25 mouse cellular contexts compared by ENCODE assay signal in genomic region chr4:152935484-152935883, GRCm38 (mm10).
A peak's percentile ranks its signal among the peaks of the same experiment; 100 is the strongest.
DNase-seq lines count a peak whose midpoint lies in the region; ATAC-seq and TF ChIP-seq lines count a peak whose summit lies in the region.
"Had no signal": no experiment of that assay in that cellular context is flagged by ENCODE, and none has a peak within 500 bp of the region (broad histone marks: within the 10 kb centered on the region; RNA-seq: fewer than 3 reads in every experiment).

No protein-coding gene starts in this region.

- no peaks in the 10 kb centered on the region for H3K9me3 ChIP-seq in heart, embryonic 11.5 days (replicated peaks; ENCODE audit: control insufficient read depth, low read length)
- no peaks in the 10 kb centered on the region for H3K9me3 ChIP-seq in intestine, embryonic 16.5 days (ENCODE audit: control insufficient read depth, low read length)
- H3K9me3 ChIP-seq in intestine, embryonic 15.5 days = no peaks in the 10 kb centered on the region
- no peaks in the 10 kb centered on the region; the same call in 1 of the 2 replicates for H3K9me3 ChIP-seq in liver, embryonic 14.5 days (ENCODE audit: control insufficient read depth, low read length)
- H3K9me3 ChIP-seq in liver, embryonic 11.5 days (ENCODE audit: control insufficient read depth, low read length) = no peaks in the 10 kb centered on the region
- H3K9me3 ChIP-seq in liver, embryonic 16.5 days (replicated peaks; ENCODE audit: control insufficient read depth, low read length) = peaks cover under 1% of the 10 kb centered on the region; the same call in 1 of the 2 replicates
- H3K9me3 ChIP-seq: embryonic facial prominence, embryonic 12.5 days; forebrain, embryonic 13.5 days had no signal

- ATAC-seq in heart, embryonic 11.5 days (replicated peaks; ENCODE audit: insufficient number of reproducible peaks, low FRiP score, low TSS enrichment) = peak; percentile 29; the same call in 1 of the 2 replicates
- peak; percentile 55; the same call in 1 of the 2 replicates for ATAC-seq in intestine, embryonic 16.5 days
- ATAC-seq in intestine, embryonic 15.5 days = no peak
- ATAC-seq in liver, embryonic 14.5 days (ENCODE audit: insufficient read depth) = 0 out of 2 replicates have a peak, but pooled peaks have one; percentile 39
- ATAC-seq in liver, embryonic 11.5 days (replicated peaks; ENCODE audit: low FRiP score) = no peak
- ATAC-seq in liver, embryonic 16.5 days (ENCODE audit: low read depth) = peak; percentile 64; the same call in 1 of the 2 replicates
- ATAC-seq: activated CD4-positive, CD25-positive, alpha-beta regulatory T cell, adult 4 months; CD4-positive, CD25-positive, alpha-beta regulatory T cell, adult 4 months; forebrain, embryonic 13.5 days; Patski had no signal

- no peaks in the 10 kb centered on the region for H3K4me1 ChIP-seq in heart, embryonic 11.5 days (ENCODE audit: control insufficient read depth, insufficient read depth, low read length)
- H3K4me1 ChIP-seq in intestine, embryonic 16.5 days (ENCODE audit: control insufficient read depth, insufficient read depth, low read length) = no peaks in the 10 kb centered on the region
- no peaks in the 10 kb centered on the region for H3K4me1 ChIP-seq in intestine, embryonic 15.5 days (replicated peaks)
- H3K4me1 ChIP-seq in liver, embryonic 14.5 days (replicated peaks; ENCODE audit: control insufficient read depth in 2 of 2, insufficient read depth in 2 of 2, low read length in 1 of 2) = no peaks in the 10 kb centered on the region
- H3K4me1 ChIP-seq in liver, embryonic 11.5 days (replicated peaks; ENCODE audit: control insufficient read depth, insufficient read depth, low read length) = no peaks in the 10 kb centered on the region
- no peaks in the 10 kb centered on the region for H3K4me1 ChIP-seq in liver, embryonic 16.5 days (ENCODE audit: control insufficient read depth, low read depth, low read length)
- H3K4me1 ChIP-seq: embryonic facial prominence, embryonic 10.5 days; embryonic facial prominence, embryonic 12.5 days; forebrain, embryonic 13.5 days had no signal

- TF ChIP-seq CTCF in liver, embryonic 14.5 days (IDR thresholded peaks at IDR 0.05; ENCODE audit: low read depth) = no peak

- no peak overlapping the region for H3K4me2 ChIP-seq in heart, embryonic 11.5 days
- H3K4me2 ChIP-seq in intestine, embryonic 16.5 days (ENCODE audit: low read depth, low read length) = no peak overlapping the region
- no peak overlapping the region for H3K4me2 ChIP-seq in intestine, embryonic 15.5 days (replicated peaks)
- no peak overlapping the region for H3K4me2 ChIP-seq in liver, embryonic 14.5 days (ENCODE audit: low read depth)
- H3K4me2 ChIP-seq in liver, embryonic 11.5 days = no peak overlapping the region
- H3K4me2 ChIP-seq in liver, embryonic 16.5 days (ENCODE audit: low read depth, low read length) = no peak overlapping the region
- H3K4me2 ChIP-seq: embryonic facial prominence, embryonic 12.5 days; forebrain, embryonic 13.5 days had no signal

- no peak overlapping the region for H3K9ac ChIP-seq in heart, embryonic 11.5 days (ENCODE audit: low read depth, low read length)
- H3K9ac ChIP-seq in intestine, embryonic 16.5 days (ENCODE audit: low read depth, low read length) = no peak overlapping the region
- no peak overlapping the region for H3K9ac ChIP-seq in intestine, embryonic 15.5 days
- H3K9ac ChIP-seq in liver, embryonic 14.5 days (replicated peaks) = no peak overlapping the region
- H3K9ac ChIP-seq in liver, embryonic 11.5 days (ENCODE audit: low read depth, low read length) = no peak overlapping the region
- H3K9ac ChIP-seq in liver, embryonic 16.5 days (ENCODE audit: low read depth, low read length) = no peak overlapping the region
- H3K9ac ChIP-seq: embryonic facial prominence, embryonic 12.5 days; forebrain, embryonic 13.5 days had no signal

- DNase-seq in heart, adult 18-20 months = no peak
- DNase-seq in liver, embryonic 14.5 days (ENCODE audit: low read depth in 3 of 3, low spot score in 3 of 3) = no peak
- no peak for DNase-seq in liver, embryonic 11.5 days (ENCODE audit: low spot score)
- no peak for DNase-seq in liver
- DNase-seq: adrenal gland, adult 8-10 months; adrenal gland, postnatal 14 days; adrenal gland, postnatal 36 days; B cell, adult 2 months; cerebellum, adult 11-12 months; cerebellum, adult 2 months; cerebellum, adult 9-10 months; cerebellum, postnatal 10 days; cerebellum, postnatal 25 days had no signal

- H3K27ac ChIP-seq in heart, embryonic 11.5 days (ENCODE audit: low read depth, low read length) = no peak overlapping the region
- H3K27ac ChIP-seq in intestine, embryonic 16.5 days (ENCODE audit: low read length) = no peak overlapping the region
- H3K27ac ChIP-seq in intestine, embryonic 15.5 days = no peak overlapping the region
- no peak overlapping the region for H3K27ac ChIP-seq in liver, embryonic 14.5 days
- H3K27ac ChIP-seq in liver, embryonic 11.5 days (ENCODE audit: low read depth, low read length) = no peak overlapping the region
- no peak overlapping the region for H3K27ac ChIP-seq in liver, embryonic 16.5 days (ENCODE audit: low read length)
- H3K27ac ChIP-seq: embryonic facial prominence, embryonic 10.5 days; embryonic facial prominence, embryonic 12.5 days; forebrain, embryonic 13.5 days had no signal

- peaks cover 9% of the 10 kb centered on the region for H3K27me3 ChIP-seq in heart, embryonic 11.5 days (ENCODE audit: control insufficient read depth, insufficient read depth, low read length)
- no peaks in the 10 kb centered on the region for H3K27me3 ChIP-seq in intestine, embryonic 16.5 days (replicated peaks; ENCODE audit: control insufficient read depth, insufficient read depth, low read length)
- H3K27me3 ChIP-seq in intestine, embryonic 15.5 days (replicated peaks) = no peaks in the 10 kb centered on the region
- no peaks in the 10 kb centered on the region for H3K27me3 ChIP-seq in liver, embryonic 14.5 days (ENCODE audit: control insufficient read depth, insufficient read depth, low read length)
- H3K27me3 ChIP-seq in liver, embryonic 11.5 days (replicated peaks; ENCODE audit: control insufficient read depth, insufficient read depth, low read length) = no peaks in the 10 kb centered on the region
- no peaks in the 10 kb centered on the region for H3K27me3 ChIP-seq in liver, embryonic 16.5 days (ENCODE audit: control insufficient read depth, insufficient read depth, low read depth, low read length)
- H3K27me3 ChIP-seq: CH12.LX; embryonic facial prominence, embryonic 12.5 days; forebrain, embryonic 13.5 days; Patski had no signal

- H3K36me3 ChIP-seq in heart, embryonic 11.5 days (ENCODE audit: control insufficient read depth, insufficient read depth, low read length) = no peaks in the 10 kb centered on the region
- H3K36me3 ChIP-seq in intestine, embryonic 16.5 days (ENCODE audit: control insufficient read depth, insufficient read depth, low read length) = no peaks in the 10 kb centered on the region
- no peaks in the 10 kb centered on the region for H3K36me3 ChIP-seq in intestine, embryonic 15.5 days
- H3K36me3 ChIP-seq in liver, embryonic 14.5 days (replicated peaks; ENCODE audit: control insufficient read depth, insufficient read depth, low read depth) = no peaks in the 10 kb centered on the region
- no peaks in the 10 kb centered on the region for H3K36me3 ChIP-seq in liver, embryonic 11.5 days (ENCODE audit: control insufficient read depth, insufficient read depth, low read length)
- H3K36me3 ChIP-seq in liver, embryonic 16.5 days (ENCODE audit: control insufficient read depth, insufficient read depth) = no peaks in the 10 kb centered on the region
- H3K36me3 ChIP-seq: embryonic facial prominence, embryonic 10.5 days; embryonic facial prominence, embryonic 12.5 days; G1E had no signal

- no peak for TF ChIP-seq EP300 in liver, embryonic 14.5 days (IDR thresholded peaks at IDR 0.05; ENCODE audit: low read depth)

- 48% methylated on average over 3 of the region's 3 CpGs for WGBS in heart, embryonic 11.5 days (ENCODE audit: insufficient replicate concordance)
- 63% methylated on average over 3 of the region's 3 CpGs for WGBS in intestine, embryonic 16.5 days
- WGBS in intestine, embryonic 15.5 days = 63% methylated on average over 3 of the region's 3 CpGs
- WGBS in liver, embryonic 14.5 days (ENCODE audit: insufficient replicate concordance) = 43% methylated on average over 3 of the region's 3 CpGs
- 78% methylated on average over 3 of the region's 3 CpGs for whole genome bisulfite sequencing in liver, embryonic 11.5 days
- 55% methylated on average over 3 of the region's 3 CpGs for WGBS in liver, embryonic 16.5 days (ENCODE audit: insufficient replicate concordance)

- no peak overlapping the region for H3K4me3 ChIP-seq in heart, embryonic 11.5 days (ENCODE audit: low read depth, low read length)
- H3K4me3 ChIP-seq in intestine, embryonic 16.5 days (ENCODE audit: low read length) = no peak overlapping the region
- H3K4me3 ChIP-seq in intestine, embryonic 15.5 days (replicated peaks) = no peak overlapping the region
- no peak overlapping the region for H3K4me3 ChIP-seq in liver, embryonic 14.5 days (ENCODE audit: insufficient read depth in 1 of 2, low read depth in 2 of 2, low read length in 2 of 2)
- no peak overlapping the region for H3K4me3 ChIP-seq in liver, embryonic 11.5 days (ENCODE audit: low read depth, low read length)
- H3K4me3 ChIP-seq in liver, embryonic 16.5 days (ENCODE audit: low read depth, low read length) = no peak overlapping the region
- H3K4me3 ChIP-seq: embryonic facial prominence, embryonic 10.5 days; embryonic facial prominence, embryonic 12.5 days; forebrain, embryonic 13.5 days had no signal

Comparison
In these comparisons a context has a peak if more than half of its experiments do, and no peak if none do; other contexts are left out.
1. ATAC-seq: peak in heart, embryonic 11.5 days (single experiment), intestine, embryonic 16.5 days (single experiment), liver, embryonic 14.5 days (single experiment) and liver, embryonic 16.5 days (single experiment); none in intestine, embryonic 15.5 days (single experiment) and liver, embryonic 11.5 days (single experiment).